Mouse (Mus musculus): Measurements from ENCODE around the gene Olfr136.

Olfr136 gene

DNA sequence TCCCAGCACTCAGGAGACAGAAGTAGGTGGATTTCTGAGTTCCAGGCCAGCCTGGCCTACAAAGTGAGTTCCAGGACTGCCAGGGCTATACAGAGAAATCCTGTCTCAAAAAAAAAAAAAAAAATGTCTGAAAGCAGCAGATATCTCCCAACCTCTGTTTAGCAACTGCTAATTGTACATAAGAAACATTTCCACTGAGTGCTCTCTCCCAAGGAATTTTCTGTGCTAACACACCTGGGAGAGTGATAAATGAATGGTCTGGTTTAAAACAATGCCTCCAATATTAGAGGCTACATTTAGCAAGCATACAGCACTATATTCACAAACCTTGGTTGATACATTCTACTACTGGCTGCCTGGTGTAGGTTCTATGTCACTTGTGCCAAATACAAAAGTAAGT lies at the start of gene Olfr136:
Gene Olfr136 (plus strand): TSS at position 301 of the 400 bp plus-strand sequence.
- DNase-seq (ENCODE audit: low read depth in 1 of 2, low spot score in 2 of 2): no peak

DNA sequence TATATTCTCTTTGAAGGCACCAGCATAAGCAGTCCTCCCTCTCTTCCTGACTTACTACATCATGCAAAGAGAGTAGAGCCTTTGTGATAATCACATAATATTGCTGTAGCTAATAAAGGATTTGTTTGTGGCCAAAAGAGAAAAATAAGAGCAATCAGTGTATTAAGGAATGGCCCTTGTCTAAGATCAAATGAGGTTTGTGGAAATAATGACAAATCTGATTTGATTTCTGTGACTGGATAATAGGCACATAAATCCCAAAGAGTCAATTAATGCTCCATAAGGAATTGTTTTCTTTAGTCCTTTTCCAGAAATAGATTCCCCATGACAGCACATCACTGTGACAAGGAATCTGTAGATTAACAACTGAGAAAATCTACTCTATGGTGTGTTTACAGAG lies 22.2 kb upstream of the Olfr136 start, which contains the start of gene Olfr137:
Gene Olfr137 (minus strand): TSS at position 101 of the 400 bp plus-strand sequence.
- no peak for DNase-seq (ENCODE audit: low read depth in 1 of 2, low spot score in 2 of 2)

Data from monocyte, adult 2 months (primary cell).